Mouse (Mus musculus) bone marrow macrophage, adult 2 months (primary cell): ENCODE data around the gene Cmtm6.

Experiments
- CTCF ChIP-seq: IDR thresholded peaks from 2 replicates; pipeline ENCODE4 v1.5.1; 2012; ENCODE audit warnings: low read depth, mild to moderate bottlenecking, low read length, moderate library complexity
- POLR2A ChIP-seq: IDR thresholded peaks from 2 replicates; pipeline ENCODE4 v1.6.1; 2012; ENCODE audit warnings: mild to moderate bottlenecking, low read depth, low read length, borderline replicate concordance

GRCm38 (mm10) chr9:114774629-114775028 is 43.7 kb downstream of the Cmtm6 start:
- TF ChIP-seq CTCF (no peak), POLR2A (no peak)
